Mouse (Mus musculus) heart, postnatal 4 days (tissue): Measurements from ENCODE around the gene Npas2. TPM values are rescaled to one million over a fixed set of nuclear protein-coding genes. Genes with fewer than 3 reads are reported as not detected.
A peak's percentile ranks its signal among the peaks of the same experiment; 100 is the strongest.

Source experiments
- DNase-seq: peaks from one replicate; pipeline ENCODE4 v3.0.0; 2021
- total RNA-seq, 2 experiments: library from RNA; stranded (reverse); gene quantifications; 2 replicates each; pipeline ENCODE4 v1.2.3; 2021

The Npas2 gene
- total RNA-seq, 2 experiments from 2014 or later = 11.1 to 13.5 TPM

DNA sequence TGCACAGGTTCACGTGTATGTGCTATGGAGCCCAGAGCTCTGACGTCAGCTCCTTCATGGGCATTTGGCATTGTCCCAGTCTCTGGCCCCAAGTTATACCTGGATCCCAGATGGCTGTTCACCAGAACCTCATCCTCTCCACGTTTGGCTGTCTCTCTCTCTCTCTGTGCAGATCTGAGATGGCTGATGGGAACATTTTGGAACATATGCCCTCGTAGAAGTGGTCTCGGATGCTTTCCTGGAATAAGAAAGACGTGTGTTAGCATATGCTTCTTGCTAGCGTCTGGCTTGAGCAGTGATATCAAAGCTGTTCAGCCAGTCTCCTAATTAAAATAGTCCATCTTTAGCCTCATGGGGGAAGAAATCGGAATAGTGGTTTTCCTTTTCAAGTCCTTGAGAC lies 143.3 kb downstream of the Npas2 start:
- DNase-seq = no peak

DNA sequence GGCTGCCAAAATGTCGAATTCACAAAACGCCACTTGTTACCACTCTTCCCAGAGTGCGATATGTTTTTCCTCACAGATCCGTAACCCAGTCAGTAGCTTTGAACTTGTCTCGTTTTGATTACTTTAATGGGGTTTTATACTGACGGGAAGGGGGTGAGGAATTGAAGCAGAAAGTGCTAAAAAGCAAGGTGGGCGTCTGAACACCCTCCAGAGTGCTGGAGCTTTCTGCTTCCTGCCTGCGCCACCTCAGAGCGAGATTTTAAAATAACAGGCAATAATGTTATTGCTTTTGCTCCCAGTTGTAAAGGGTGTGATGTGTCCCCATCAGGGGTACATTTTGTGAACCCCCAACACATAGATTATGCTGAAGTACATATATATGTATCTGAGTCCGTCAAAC lies 145.3 kb downstream of the Npas2 start:
- DNase-seq = no peak

DNA sequence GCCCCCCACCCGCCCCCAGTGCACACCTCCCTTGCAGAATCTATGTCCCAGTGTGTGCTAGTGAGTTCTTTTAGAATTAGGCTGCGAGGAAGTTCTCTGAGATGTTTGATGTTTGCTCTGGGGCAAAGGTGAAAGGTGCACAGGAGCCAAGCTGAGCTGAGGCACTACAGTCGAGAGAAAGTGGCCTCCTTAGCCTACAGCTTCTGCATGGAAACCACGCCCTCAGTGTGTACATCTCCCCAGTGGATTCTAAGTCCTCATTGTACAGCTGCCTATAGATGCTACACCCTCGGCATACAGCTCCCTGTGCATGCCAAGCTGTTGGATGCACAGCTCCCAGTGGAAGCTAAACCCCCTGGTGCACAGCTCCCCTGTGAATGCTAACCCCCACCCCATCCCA lies 145.9 kb downstream of the Npas2 start:
- DNase-seq = no peak

DNA sequence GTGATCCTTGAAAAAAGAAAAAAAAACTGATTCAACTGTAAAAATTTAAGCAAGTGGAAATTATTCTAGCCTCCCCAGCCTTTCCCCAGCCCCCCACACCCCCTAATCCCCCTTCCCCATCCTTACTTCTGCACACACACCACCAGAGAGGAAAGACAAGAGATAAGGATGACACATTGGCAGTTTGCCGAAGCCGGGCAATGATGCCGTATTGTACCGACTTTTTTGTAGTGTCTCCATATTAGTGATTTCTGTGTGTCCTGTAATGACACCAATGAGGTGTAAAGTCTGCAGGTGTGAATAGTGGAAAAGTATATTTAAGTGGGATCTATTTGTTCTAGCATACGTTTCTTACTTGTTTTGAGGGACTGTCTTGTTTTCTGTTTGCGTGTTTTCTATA lies 146.6 kb downstream of the Npas2 start:
- no peak for DNase-seq

DNA sequence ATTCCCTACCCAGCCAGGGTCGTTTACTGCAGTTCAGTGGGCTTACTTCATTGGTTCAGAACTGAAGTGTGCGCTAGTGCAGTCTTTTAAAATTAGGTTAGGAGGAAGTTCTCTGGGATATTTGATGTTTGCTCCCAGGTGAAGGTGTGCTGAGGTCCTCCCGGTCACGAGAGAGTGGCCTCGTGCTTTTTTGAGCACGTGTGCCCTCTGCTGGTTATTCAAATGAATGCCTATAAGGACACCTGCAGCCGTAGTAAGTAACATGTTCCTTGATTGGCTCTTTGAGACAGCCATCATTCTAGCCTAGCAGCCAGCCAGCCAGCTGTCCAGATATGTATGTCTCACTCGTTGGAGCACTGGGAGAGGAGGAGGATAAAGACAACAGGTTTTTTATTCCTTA lies 147.1 kb downstream of the Npas2 start:
- peak; percentile 65 for DNase-seq

DNA sequence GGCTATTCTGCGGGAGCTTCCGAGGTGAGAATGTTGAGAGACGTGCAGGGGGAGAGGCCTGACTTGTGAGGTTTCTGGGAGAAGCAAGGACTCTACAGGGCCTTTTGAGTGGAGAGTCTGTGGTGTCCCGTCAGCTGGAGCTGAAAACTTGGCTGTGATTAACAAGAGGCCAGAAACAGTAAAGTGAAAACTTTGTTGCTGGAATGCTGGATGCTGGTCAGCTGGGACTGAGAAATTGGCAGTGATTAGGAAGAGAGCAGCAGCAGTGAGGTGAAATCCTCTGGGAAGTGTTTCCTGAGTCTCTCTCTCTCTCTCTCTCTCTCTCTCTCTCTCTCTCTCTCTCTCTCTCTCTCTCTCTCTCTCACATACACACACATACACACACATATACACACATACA lies 148.3 kb downstream of the Npas2 start:
- peak; percentile 25 for DNase-seq

DNA sequence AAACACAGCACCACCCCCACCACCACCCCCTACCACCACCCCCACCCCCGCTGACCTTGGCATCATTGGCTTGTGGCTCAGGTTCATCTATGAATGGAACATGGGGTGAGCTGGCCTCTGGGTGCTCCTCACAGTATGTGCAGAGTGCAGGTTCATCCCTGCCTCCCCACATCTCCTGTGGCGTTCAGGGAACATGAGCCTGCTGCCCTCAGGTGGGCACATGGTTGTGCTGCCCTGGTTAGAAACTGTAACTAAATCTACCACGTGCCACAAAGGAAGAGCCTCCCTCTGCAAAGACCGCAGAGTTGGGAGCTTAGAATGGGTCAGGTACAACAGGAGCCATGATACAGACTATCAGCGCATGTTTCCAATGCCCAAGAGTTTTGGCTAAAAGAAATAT lies 149.7 kb downstream of the Npas2 start:
- DNase-seq = no peak

DNA sequence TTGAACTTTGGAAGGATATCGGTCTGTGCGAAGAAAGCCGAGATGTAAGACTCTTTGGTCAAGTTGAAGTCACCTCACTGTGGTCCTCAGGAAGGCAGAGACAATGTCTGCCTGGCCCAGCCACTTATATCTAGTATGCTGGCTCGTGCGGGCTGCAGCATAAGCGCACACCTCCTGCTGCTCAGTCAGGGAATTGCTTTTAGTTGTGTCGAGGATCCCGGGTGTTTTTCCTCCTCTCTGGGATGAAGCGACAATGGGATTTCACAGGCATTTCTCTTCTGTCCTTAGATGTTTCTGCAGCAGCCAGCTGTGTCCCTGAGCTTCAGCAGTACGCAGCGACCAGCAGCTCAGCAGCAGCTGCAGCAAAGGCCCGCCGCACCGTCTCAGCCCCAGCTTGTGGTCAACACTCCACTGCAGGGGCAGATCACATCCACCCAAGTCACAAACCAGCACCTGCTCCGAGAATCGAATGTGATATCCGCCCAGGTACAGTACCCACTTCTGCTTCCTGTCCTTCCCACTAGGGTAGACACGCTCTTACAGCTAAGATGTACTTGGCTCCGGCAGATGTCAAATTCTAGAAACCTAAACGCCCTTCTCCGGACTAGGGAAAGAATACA lies 151.6 kb downstream of the Npas2 start:
- peak; percentile 23 for DNase-seq

DNA sequence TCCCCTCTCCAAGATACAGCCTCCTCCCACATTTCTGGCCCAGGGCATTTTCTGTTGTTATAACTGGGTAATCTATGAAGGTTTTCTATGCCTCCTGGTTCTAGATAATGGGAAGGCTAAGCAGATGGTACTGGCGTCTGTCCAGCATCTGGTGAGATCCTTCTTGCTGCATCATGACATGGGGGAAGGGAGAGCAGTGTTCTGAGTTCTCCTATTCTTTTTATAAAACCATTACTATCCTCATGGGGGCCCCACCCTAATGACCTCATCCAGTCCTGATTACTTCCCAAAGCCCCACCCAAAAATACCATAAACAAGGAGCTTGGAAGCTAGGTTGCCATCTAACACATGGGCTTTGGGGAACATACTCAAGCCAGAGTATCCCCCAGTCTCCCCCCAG lies 155.5 kb downstream of the Npas2 start:
- DNase-seq = peak; percentile 49

DNA sequence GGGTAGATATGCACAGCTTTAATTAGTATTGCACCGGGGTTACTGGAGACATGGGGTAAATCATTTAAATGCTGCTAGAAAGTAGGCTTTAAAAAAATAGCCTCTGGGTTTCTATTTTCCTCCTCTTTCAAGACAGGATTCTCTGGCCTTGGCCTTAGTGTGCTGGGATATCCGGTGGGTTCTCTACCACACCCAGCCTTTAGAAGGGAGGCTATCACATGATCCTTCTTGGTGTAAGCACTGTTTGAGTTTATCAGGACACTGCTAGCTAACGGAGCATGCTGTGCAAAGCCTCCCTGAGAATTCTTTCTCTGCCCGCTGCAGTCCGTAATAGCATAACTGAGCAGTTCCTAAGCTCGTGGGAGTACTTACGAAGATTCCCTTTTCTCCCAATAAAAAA lies 155.9 kb downstream of the Npas2 start:
- no peak for DNase-seq

DNA sequence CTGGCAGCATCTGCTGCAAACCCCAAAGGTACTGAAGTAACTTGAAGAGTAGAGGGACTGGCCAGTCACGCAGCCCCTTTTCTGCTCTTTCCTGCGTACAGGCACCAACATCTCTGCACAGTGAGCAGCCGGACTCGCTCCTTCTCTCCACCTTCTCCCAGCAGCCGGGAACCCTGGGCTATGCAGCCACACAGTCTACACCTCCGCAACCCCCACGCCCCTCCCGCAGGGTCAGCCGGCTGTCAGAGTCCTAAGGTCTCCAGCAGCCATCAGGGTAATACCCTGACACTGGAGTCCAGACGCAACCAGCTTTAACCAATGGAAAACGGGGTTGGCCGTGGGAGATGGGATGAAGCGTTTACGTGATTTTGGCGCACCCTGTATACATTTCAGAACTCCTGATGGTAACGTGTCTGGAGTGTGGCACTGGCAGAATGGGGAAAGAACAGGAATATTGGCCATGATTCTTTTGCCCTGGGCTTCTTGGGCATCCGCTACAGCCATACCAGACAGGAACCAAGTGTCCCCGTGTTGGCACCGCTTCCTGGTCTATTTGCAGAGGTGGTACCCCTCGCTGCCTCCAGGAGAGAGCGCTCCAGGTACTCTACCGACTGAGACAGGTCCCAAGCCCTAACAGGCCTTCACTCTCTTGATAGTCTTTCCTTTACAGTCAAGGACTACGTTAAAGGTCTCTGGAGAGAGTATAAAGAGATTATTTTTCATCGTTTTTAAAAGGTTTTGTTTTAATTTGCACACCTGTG lies 168.4 kb downstream of the Npas2 start:
- DNase-seq = no peak

DNA sequence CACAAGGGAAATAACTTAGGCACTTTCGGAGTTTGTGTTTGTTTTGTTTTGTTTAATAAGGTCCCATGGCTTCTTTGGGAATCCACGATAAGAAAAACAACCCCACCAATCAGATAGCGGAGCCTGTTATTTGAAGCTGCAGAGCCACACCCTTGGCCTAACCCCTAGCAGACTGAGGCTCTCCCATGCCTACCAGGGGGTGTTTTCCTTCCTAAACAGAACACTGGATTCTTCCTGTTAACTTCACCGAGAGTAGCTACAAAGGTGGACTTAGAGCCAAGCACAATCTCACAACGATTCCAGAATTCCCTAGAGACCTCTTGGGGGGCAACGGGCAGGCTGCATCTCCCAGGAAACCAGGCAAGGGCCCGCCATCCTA lies 169.0 kb downstream of the Npas2 start:
- no peak for DNase-seq

DNA sequence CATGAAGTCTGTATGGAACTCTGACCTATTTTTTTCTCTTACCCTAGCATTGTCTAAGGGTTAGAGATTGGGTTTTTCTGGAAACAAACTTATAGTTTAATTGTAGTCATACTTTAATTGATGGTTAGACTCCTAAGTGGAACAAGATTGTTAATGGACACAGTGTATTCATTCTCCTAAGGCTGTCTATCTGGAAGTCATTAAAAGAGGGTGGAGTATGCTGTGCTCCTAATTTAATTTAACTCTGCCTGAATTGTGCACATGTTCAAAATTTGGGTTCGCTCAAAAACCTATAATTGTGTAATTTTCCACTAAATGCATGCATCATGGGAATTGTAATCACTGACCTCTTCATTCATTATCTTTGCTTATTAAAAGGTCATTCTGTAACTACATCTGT lies 172.0 kb downstream of the Npas2 start:
- no peak for DNase-seq

DNA sequence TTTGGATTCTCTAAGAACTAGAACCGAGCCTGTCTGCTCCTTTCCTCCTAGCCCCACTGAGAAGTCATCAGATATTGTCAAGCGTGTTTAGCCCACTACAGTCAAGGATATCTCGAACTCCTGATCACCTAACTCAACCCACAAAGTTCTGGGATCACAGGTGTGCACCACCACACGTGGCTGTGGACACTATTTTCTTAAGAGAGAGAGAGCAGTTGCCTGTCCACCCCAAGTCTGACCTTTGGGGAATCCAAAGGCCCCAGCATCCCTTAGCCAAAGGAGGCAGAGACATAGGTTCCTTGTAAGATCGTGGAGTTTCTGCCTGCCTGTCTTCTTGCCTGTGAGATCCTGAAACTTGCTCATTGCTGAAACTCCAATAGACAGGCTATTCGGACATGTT lies 173.5 kb downstream of the Npas2 start:
- DNase-seq = no peak

DNA sequence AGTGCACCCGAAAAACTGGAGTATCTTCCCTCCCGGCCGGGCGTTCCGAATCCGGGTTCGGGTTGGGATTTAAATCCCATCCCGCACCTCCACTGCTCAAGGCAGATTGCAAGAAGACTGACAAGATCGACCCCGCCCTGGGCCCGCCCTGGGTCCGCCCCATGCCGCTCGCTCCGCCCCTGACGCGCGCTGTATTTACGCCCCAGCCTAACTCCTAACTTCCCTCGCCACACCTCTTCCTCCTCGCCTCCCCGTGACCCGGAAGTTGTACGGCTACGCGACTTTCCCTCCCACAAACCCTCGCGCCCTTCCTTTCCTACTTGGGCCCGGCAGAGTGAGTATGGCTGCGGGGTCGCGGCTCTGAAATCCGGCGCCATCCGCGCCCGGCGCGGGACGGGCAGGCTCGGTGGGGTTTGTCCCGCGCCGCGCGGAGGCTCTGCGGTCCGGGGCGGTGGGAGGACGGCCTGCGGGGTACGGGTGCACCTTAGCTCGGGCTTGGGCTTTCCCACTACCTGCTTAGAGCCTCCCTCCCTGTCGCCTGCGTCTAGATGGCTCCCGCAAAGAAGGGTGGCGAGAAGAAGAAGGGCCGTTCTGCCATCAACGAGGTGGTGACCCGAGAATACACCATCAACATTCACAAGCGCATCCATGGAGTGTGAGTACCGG lies 174.2 kb downstream of the Npas2 start, which contains the start of gene Rpl31:
Gene Rpl31, plus strand, starts transcription at position 242 of the 666 bp plus-strand sequence.
- DNase-seq = peak; percentile 98

DNA sequence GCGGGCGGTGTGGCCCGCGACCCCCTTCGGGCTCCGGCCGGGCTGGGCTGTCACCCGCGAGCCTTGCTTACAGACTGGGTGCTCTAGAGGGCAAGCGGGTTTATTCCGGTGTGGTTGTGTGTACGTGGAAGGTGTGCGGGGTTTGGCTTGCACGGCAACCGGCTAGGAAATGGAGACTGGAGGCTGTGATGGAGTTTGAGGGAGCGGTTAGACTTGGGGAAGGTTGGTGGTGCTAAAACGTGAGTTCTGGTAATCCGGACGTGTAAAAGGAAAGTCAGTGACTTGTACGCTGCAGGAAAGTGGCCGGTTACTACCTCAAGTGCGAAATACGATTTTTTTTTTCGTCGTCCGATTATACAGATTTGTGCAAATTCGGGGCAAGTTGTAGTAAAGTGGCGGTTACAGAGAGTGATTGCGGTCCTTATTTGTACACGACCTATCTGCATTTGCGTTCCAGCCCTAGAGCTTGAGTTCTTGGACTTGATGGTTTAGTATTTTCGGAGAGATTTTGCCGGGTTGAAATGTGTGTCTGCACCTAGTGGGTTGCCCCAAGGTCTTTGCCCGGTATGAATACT lies 174.8 kb downstream of the Npas2 start:
- DNase-seq = peak; percentile 15

DNA sequence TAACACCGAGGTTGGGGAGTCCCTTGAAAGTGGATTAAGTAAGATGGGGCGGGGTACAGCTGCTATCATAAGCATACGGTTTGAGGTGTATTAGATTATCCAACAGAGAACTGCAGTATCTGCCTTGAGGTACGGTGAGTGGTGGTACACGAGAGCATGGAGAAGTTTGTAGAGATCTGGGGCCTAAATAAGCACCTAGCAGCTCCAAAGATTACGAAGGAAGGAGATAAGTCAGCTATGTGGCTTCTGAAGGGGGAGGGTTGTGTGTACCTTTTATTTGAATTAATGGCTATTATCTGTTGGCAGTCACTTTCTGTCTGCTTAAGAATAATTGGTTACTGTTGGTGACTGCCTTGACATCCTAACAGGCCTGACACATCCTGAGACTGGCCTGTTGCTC lies 176.9 kb downstream of the Npas2 start:
- no peak for DNase-seq

DNA sequence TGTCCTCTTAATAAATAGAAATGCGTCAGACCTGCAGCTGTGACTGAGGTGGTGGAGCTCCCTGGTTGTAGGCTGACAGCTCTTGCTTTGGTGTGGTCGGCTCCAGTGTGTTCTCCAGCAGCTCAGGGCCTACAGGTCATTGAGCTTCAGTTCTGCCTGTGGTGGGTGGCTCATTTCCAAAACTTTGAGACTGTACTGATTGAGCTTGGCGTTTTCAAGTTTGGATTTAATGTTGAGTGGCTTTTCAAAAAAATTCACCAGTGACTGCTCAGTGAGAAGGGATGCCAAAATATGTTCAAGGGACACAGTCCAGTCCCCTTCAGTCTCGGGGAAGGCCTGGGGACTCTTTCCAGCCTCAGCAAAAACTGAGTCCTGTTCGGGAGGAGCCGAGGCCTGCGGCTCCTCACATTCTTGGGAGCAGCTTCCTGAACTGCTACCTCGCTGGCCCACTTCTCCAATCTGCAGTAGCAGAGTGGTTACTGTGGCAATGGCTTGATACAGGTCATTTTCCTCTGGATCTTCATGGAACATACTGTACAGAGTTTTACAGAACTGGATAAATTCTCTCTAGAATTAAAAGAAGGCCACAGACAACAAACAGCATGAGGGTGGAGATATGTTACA lies 178.8 kb downstream of the Npas2 start:
- no peak for DNase-seq

DNA sequence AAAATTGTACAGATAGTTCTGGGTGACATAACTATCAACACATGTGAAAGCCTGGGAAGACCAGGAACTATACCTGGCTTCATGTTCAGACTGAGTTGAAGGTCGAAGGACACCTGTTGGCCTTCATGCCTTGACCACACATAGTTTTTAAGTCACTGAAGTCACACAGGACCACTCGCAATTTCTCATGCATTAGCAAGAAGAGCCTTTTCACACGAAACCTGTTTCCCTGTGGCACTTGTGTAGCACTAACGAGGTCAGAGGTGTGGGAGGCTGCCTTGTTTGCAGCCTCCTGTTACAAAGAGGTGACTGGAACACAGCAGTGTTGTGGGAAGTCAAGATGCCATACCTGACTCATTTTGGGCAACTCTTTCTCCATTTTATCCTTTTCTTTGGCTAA lies 179.8 kb downstream of the Npas2 start:
- no peak for DNase-seq

DNA sequence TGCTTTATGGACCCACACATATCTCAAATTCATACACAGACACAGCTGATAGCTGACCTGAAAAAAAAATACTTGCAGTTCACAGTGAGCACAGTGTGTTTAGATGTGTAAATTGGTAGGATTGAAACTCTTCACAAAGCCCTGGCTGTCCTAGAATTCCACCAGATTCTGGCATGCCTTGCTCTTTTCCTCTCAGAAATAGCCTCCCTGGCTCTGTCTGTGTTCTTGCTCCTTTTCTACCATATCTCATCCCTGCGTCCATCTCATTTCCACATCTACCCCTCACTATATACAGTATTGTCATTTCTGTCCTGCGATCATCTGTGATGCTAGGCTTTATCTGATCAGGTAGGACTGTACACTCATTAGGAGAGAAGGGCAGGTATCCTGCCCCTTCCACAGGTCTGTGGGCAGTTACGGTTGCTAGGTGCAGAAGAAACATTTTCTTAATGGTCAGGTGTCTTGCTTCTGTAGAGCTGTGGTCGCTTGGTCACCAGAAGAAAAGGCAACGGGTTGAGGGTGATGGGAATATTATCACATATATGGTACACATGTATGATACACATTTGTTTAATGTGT lies 180.8 kb downstream of the Npas2 start:
- no peak for DNase-seq

DNA sequence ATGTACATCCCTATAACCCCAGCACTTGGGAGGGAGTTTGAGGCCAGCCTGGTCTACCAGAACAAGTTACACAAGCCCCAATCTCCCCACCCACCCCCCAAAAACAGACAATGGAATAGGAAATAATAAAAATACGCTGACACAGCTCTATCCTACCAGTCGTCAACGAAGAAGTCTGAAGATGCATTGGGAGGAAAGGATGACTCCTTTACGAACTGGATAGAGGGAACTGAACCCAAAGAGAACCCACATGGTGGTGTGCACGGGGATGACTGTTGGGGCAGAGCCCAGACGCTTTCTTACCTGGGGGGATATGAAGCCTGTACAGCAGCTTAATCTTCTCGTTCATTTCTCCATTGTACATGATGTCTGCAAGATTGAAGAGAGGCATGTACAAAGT lies 182.6 kb downstream of the Npas2 start:
- DNase-seq = no peak

DNA sequence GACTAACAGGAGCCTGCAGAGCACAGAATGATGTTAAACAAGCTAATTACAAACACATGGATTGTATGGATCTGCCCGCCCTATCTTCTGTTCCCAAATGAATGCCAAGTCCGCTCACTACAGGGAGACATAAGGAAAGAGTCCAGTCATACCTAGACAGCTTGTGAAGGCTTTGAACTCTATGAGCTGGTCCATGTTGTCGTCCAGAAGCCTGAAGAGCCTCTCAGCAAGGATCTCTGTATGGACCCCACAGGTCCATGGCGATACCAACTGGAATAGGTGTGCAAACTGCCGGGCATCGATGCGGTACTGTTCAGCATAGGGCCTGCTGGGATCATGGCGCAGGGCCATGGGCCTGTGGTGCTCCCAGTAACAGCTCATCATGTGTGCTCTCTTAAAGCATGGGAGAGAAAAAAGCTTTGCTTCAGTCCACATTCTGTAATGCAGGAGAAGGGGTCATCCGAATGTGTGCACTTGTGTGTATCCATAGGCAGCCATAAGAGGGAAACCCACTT lies 183.3 kb downstream of the Npas2 start:
- DNase-seq = no peak
